Mouse (Mus musculus): ENCODE data around the gene Synpo2.

GRCm38 (mm10) chr3:123092442-123092841 is 143.5 kb downstream of the Synpo2 start:
- no peak for TF ChIP-seq CTCF (conservative IDR thresholded peaks at IDR 0.05; ENCODE audit: insufficient read depth, insufficient read length, low read depth, low read length)
- TF ChIP-seq POLR2A (IDR thresholded peaks at IDR 0.05; ENCODE audit: low read depth, low read length), result no peak

All from kidney, adult 2 months (tissue).